Mouse (Mus musculus) olfactory bulb, adult 2 months (tissue): Measurements from ENCODE around the gene Vwa2. TPM values are rescaled to one million over a fixed set of nuclear protein-coding genes. Genes with fewer than 3 reads are reported as not detected.

ENCODE experiments used
- H3K27ac ChIP-seq: fragments of 200-500 bp; 2 replicates; pipeline ENCODE4 v1.5.1; 2012; ENCODE audit warnings: low read depth, low read length; ENCODE audit not compliant: insufficient read depth
- H3K4me1 ChIP-seq: fragments of 200-500 bp; 2 replicates; pipeline ENCODE4 v1.6.1; 2012; ENCODE audit warnings: low read length; ENCODE audit not compliant: control insufficient read depth, insufficient read depth
- H3K4me3 ChIP-seq: fragments of 200-500 bp; 2 replicates; pipeline ENCODE4 v1.5.1; 2012; ENCODE audit warnings: mild to moderate bottlenecking, low read depth, low read length, moderate library complexity; ENCODE audit not compliant: insufficient read depth
- CTCF ChIP-seq: fragments of 200-500 bp; IDR thresholded peaks from 2 replicates; pipeline ENCODE4 v1.5.1; 2012; ENCODE audit warnings: low read depth, mild to moderate bottlenecking, low read length, moderate library complexity; ENCODE audit not compliant: insufficient read depth
- POLR2A ChIP-seq: fragments of 200-500 bp; IDR thresholded peaks from 2 replicates; pipeline ENCODE4 v1.6.1; 2012; ENCODE audit warnings: mild to moderate bottlenecking, low read depth, low read length, moderate library complexity; ENCODE audit not compliant: insufficient read depth
- WGBS: fragments of 180-500 bp; shearing (Covaris S2); methylation state at CpG from one replicate; pipeline ENCODE4 v1.1.7; 2018; 5-methylcytosine and 5-hydroxymethylcytosine counted together
- polyA plus RNA-seq: library from polyadenylated mRNA; stranded (reverse); fragments of >200 nt; gene quantifications from 2 replicates; pipeline ENCODE4 v1.2.4, GENCODE M21; 2012; ENCODE audit warnings: low replicate concordance; ENCODE audit not compliant: missing spikeins, insufficient read depth, insufficient read length

The Vwa2 gene
- polyA plus RNA-seq, 1 experiment, result not detected

DNA sequence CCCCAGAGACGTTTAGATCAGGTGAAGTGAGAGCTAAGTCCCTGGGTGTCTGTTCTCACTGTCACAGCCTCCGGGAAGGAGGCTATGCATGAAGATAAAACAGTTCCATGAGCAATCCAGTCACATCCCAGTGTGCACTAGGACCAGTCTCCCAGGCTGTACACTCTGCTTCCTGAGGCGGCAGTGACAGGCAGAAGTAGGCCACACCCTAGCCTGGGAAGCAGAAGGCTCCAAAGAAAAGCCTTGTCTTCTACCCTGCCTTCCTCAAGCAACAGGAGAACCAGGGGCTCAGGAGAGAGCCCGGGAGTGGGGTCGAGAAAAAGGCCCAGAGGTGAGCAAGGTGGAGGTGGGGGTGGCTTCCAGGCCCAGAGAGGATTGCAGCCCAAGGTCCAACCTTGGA, 47.7 kb downstream of the Vwa2 start:
- Histone ChIP-seq H3K4me1 (no peaks in the 10 kb centered on the region), H3K27ac (no peak overlapping the region), H3K4me3 (no peak overlapping the region)
- TF ChIP-seq CTCF (no peak), POLR2A (no peak)
- 77% methylated on average over 5 of the region's 5 CpGs for WGBS

DNA sequence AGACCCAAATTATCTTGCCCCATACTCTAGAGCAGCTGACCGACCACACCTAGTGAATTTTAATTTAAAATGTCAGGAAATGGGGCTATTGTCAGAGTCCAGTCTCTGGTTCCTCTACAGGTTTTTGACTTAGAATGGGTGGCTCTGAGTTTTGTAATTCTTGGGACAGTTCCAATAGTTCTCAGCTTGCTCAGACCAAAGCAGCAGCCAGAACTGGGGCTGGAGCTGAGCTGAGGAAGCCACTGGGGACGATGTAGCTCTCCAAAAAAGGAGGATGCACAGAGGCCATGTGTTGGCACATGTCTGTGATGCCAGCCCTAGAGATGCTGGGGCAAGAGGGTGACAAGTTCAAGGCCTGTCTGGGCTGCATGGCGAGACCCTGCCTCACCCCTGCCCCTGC, 55.3 kb downstream of the Vwa2 start:
- Histone ChIP-seq H3K4me3 (no peak overlapping the region), H3K27ac (no peak overlapping the region), H3K4me1 (0 out of 2 replicates have a peak, but pooled peaks cover 3% of the 10 kb centered on the region)
- TF ChIP-seq POLR2A (no peak), CTCF (no peak)
- WGBS, result 66% methylated on average over 3 of the region's 3 CpGs

DNA sequence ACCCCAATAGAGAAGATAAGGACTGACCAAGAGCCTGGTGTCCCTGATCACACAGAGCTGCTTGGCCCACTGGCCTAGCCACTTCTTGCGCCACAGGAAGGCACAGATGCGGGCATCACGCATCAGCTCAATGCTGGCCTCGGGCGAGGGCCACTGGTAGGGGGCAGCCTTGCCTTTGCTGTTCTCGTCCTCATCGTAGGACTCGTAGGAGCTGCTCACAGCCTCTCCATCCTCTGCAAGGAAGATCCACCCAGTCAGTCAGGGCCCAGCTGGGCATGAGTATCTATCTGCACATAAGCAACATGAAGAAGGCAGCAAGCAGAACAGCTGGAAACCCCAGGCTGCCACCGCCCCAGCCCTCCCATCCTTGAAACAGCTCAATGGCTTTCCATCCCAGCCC, 56.0 kb downstream of the Vwa2 start:
- 86% methylated on average over 9 of the region's 9 CpGs for WGBS
- TF ChIP-seq CTCF (no peak), POLR2A (no peak)
- H3K4me1 ChIP-seq, result 0 out of 2 replicates have a peak, but pooled peaks cover 3% of the 10 kb centered on the region

DNA sequence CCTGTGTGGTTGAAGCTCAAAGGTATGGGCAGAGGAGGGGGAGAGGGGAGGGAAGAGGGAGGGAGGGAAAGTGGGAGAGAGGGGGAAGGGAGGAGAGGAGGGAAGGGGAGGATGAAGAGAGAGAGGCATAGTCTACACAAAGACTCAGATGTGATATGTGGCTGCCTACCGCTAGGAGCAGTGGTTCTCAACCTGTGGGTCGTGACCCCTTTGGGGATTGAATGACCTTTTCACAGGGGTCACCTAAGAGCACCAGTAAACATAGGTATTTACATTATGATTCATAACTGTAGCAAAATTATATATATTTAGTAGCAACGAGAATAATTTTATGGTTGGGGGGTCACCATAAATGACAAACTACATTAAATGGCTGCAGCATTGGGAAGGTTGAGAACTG, 59.8 kb downstream of the Vwa2 start:
- no peak overlapping the region for H3K4me3 ChIP-seq
- no peak overlapping the region for H3K27ac ChIP-seq
- H3K4me1 ChIP-seq, result 0 out of 2 replicates have a peak, but pooled peaks cover 3% of the 10 kb centered on the region
- WGBS, result 88% methylated on average over 3 of the region's 3 CpGs
- TF ChIP-seq CTCF (no peak), POLR2A (no peak)

More for the DNA sequence above, 56.0 kb downstream of the Vwa2 start:
- Histone ChIP-seq H3K27ac (no peak overlapping the region), H3K4me3 (no peak overlapping the region)

DNA sequence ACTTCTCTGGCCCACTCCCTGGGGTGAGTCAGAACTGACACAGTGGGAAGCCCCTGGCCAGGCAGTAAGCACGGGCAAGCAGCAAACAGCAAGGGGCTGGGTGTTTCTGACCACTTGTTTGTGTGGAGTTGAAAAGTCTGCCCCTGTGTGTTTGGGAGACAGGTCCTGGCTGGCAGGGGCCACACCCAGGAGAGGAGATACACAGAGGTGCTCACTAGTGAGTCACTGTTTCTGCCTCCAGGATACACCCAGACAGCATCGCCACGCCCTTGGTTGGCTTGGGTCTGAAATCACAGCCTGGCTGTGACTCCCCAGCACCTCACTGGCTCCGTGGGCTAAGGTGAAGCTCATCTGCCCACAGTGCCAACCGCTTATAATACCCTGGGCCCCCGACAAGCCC, 61.1 kb downstream of the Vwa2 start:
- Histone ChIP-seq H3K27ac (no peak overlapping the region), H3K4me3 (no peak overlapping the region), H3K4me1 (0 out of 2 replicates have a peak, but pooled peaks cover 2% of the 10 kb centered on the region)
- 89% methylated on average over 6 of the region's 6 CpGs for WGBS
- TF ChIP-seq CTCF (no peak), POLR2A (no peak)

DNA sequence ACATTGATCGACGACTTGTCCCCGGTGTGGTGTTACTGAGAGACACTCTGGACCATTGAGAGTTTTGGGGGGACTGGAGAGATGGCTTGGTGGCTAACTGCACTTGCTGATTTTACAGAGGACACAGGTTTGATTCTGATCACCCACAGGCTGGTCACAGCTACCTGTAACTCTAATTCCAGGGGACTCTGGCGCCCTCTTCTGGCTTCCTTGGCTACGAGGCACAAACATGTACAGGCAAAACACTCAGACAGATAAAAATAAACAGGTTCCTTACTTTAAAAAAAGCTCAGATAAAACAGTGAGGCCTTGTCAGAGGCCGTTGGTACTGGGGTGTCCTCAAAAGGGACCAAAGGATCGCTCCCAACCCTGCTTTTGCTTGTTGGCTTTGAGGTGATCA, 61.7 kb downstream of the Vwa2 start:
- TF ChIP-seq POLR2A, result no peak
- TF ChIP-seq CTCF, result no peak
- 92% methylated on average over 7 of the region's 7 CpGs for whole genome bisulfite sequencing
- H3K4me3 ChIP-seq, result no peak overlapping the region
- H3K4me1 ChIP-seq, result no peaks in the 10 kb centered on the region
- no peak overlapping the region for H3K27ac ChIP-seq

DNA sequence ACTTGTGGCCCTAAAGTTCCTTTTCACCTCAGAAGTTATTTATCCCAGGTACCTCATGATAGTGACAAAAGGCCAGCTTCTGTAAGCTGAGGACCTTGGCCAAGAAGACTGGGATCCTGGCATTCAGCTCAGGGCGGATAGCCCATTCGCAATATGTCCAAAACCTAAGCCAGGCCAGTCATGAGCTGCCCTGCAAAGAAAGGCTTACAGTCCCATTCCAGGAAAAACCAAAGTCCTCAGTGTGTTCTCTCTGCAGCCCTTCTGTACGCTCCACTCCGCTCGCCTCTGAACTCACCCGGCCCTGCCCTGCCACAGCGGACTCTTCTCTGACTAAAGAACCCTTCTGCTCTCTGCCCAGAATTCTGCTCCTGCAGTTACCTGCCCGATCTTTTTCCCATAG, 62.2 kb downstream of the Vwa2 start:
- TF ChIP-seq CTCF (no peak), POLR2A (no peak)
- Histone ChIP-seq H3K4me1 (no peaks in the 10 kb centered on the region), H3K4me3 (no peak overlapping the region), H3K27ac (no peak overlapping the region)
- 95% methylated on average over 8 of the region's 8 CpGs for whole genome bisulfite sequencing

DNA sequence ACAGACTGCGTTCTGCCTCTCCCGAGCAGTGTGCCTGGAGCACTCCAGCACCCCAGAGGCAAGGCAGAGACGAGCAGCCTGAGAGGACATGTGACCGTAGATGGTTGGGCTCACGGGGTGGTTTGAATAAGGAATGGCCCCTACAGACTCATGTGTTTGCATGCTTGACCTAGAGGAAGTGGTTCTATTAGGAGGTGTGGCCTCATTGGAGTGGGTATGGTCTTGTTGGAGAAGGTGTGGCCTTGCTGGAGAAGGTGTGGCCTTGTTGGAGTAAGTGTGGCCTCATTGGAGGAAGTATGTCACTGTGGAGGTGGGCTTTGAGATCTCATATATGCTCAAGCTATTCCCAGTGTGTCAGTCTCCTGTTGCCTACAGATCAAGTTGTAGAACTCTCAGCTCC, 63.9 kb downstream of the Vwa2 start:
- H3K4me3 ChIP-seq, result no peak overlapping the region
- TF ChIP-seq CTCF (no peak), POLR2A (no peak)
- 94% methylated on average over 5 of the region's 5 CpGs for WGBS
- no peaks in the 10 kb centered on the region for H3K4me1 ChIP-seq
- no peak overlapping the region for H3K27ac ChIP-seq

DNA sequence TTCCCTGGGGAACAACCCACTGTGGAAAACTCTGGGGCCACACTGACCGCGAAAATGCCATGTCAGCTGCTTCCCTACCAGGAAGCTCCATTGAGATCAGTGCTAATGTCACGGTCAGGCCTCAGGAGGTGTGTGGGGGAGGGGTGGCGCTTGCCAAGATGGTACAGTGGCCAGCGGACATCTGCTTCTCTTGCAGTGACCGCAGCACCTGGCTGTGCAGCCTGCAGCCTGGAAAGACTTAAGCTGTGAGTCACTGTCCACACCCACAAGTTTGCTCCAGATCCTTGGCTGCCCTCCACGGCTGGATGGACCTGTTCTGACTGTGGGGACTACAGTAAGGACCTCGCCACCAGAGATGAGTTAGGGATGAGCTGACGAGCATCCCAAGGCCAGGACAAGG, 65.8 kb downstream of the Vwa2 start:
- H3K27ac ChIP-seq, result no peak overlapping the region
- TF ChIP-seq CTCF, result no peak
- TF ChIP-seq POLR2A, result no peak
- WGBS, result 83% methylated on average over 9 of the region's 9 CpGs
- no peaks in the 10 kb centered on the region for H3K4me1 ChIP-seq
- H3K4me3 ChIP-seq, result no peak overlapping the region

DNA sequence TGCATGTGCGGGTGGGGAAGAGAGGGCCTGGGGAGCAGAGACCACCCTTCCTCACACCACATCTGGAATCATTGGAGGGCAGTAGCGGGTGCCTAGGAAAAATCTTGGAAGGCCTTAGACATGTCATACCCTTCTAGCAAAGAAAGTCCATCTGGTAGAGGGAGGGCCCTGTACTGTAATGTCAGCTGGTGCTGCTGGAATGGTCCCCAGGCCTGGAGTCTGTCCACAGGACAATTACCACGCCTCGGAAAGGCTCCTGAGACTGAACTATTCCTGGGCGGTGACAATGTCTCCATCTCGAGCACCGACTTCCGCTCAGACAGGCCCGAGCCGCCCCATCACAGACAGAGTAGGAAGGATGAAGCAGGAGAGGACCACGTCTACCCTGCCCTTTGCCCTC, 66.5 kb downstream of the Vwa2 start:
- no peak overlapping the region for H3K27ac ChIP-seq
- H3K4me3 ChIP-seq, result no peak overlapping the region
- no peaks in the 10 kb centered on the region for H3K4me1 ChIP-seq
- whole genome bisulfite sequencing, result 86% methylated on average over 11 of the region's 11 CpGs
- TF ChIP-seq CTCF (no peak), POLR2A (no peak)
